Mouse (Mus musculus): ENCODE data around the gene Phldb1.

The Phldb1 gene

DNA sequence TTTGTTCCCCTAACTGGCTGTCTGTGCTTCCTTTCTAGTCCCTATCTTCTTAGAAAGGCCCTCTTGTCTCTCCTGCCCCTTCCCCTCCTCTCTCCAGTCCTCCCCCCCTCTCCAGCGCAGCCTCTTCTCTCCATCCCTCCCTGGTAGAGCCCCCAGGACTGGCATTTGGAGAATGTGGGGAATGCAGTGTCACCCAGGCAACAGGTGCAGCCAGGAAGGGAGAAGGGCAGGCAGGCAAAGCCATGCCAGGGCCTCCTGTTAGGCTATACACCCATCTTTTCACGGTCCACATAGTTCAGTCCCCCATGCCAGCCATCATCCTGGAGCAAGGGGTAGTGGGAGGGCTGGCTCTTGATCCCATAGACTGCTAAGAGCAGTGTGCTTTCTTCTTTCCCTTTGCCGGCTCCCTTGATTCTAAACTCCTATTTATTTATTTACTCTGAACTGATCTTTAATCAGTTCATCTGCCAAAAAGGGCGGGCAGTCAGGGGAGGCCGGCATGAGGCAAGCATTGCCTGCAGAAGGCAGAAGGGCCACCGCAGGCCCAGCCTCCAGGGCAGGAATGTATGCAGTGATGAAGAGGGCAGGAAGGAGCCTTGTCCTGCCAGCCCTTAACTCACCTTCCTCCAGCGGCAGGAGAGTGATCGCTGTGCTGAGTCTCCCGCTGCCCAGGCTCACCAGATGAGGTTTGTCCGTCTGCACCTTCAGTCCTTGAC is 8.4 kb downstream of the Phldb1 start:
- DNase-seq = no peak

GRCm38 (mm10) chr9:44724665-44725064 is 10.3 kb downstream of the Phldb1 start:
- DNase-seq = no peak

- peak; percentile 54 for DNase-seq
Observed at GRCm38 (mm10) chr9:44724223-44724622, 10.8 kb downstream of the Phldb1 start.

GRCm38 (mm10) chr9:44723521-44724041 is 11.4 kb downstream of the Phldb1 start:
- peak; percentile 36 for DNase-seq

- DNase-seq = peak; percentile 18
Observed at GRCm38 (mm10) chr9:44723008-44723407, 12.0 kb downstream of the Phldb1 start.

DNA sequence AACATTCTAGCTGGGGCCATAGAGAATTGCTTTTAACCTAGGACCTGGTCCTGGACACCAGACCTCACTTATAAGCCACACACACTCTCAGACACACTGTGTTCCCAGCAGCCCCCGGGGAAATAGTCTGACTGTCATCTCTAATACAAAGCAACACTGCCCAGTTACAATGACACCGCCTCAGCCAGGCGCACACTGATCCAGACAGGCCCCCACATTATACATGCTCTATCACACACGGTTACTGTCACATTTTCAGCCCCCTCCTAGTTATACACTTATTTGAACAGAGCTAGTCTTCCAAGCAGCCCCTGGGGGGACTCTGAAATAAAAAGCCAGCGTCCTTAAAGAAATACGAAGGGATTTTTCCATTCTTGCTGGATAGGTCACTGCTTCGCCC is 12.4 kb downstream of the Phldb1 start:
- DNase-seq = peak; percentile 36

DNA sequence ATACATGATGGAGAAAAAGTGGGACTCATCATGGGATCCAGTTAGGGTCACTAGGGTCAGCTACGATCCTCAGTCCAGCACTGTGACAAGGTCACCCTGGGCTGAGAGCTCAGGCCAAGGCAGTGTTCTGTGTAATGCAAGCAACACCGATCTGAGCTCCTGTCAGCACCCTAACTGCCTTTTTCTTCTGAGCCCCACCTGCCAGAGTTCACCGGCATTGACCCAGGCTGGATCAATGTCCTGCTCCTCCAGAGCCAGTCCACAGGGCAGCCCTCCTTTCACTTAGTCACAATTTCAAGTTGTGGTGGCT is 13.2 kb downstream of the Phldb1 start:
- no peak for DNase-seq

GRCm38 (mm10) chr9:44721154-44721876 is 13.7 kb downstream of the Phldb1 start:
- peak; percentile 95 for DNase-seq

DNA sequence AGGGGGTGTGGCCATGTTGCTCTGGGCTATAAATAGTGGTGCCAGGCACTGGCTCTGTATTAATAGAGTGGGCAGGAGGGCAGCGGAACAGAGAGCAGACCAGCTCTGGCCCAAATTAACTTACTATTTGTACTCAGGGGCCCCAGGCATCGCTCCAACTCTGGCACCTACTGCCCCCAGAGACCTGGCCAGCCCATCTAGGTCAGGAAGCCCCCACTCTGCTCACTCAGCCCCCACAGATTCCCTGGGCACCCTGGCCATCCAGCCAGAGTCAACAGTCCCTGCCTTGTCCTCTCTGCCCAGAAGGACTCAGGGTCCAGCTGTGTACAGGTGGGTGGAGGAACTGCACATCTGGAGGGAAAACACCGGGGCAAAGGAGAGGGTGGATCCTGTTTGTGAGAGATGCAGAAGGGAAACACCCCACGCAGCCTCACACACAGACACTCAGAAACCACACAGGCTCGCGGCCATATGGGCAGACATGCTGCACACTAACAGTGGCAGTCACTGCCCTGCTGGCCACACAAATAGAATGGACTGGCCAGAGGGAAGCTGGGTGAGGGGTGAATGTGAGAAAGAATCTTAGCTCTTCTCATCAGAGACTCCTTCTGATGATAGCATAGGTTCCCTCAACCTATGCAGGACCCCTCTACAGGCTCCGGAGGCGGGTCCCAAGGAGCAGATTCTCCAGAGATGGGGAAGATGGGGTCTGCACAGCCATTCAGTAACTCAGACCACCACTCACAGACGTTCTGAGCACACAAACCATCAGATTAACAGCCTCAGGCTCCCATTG is 14.4 kb downstream of the Phldb1 start:
- DNase-seq = peak; percentile 80

- DNase-seq = no peak
Observed at GRCm38 (mm10) chr9:44719632-44720357, 15.2 kb downstream of the Phldb1 start.

- peak; percentile 78 for DNase-seq
Observed at GRCm38 (mm10) chr9:44718937-44719631, 15.9 kb downstream of the Phldb1 start.

DNA sequence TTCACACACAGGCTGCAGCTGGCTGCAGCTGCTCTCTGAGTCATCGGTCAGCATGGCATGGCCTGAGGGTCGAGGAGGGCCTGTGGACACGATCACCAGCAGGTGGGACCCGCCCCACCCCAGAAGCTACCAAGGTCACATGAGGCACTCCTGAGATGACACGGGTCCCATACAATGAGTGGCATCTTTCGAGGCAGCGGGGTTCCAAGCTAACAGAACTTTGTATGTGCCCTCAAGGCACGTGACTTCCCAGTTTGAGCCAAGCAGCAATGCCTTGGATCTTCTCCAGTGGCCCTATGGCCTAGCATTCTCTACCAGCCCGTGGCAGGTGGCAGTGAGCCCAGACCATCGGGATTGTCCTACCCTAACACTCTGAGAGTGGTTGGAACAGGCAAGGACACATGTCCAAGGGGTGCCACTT is 17.2 kb downstream of the Phldb1 start:
- DNase-seq = peak; percentile 95

- no peak for DNase-seq
Observed at GRCm38 (mm10) chr9:44716997-44717821, 17.8 kb downstream of the Phldb1 start.

GRCm38 (mm10) chr9:44715705-44716362 is 19.2 kb downstream of the Phldb1 start:
- DNase-seq = peak; percentile 46

- peak; percentile 78 for DNase-seq
Observed at GRCm38 (mm10) chr9:44715109-44715508, 19.9 kb downstream of the Phldb1 start.

DNA sequence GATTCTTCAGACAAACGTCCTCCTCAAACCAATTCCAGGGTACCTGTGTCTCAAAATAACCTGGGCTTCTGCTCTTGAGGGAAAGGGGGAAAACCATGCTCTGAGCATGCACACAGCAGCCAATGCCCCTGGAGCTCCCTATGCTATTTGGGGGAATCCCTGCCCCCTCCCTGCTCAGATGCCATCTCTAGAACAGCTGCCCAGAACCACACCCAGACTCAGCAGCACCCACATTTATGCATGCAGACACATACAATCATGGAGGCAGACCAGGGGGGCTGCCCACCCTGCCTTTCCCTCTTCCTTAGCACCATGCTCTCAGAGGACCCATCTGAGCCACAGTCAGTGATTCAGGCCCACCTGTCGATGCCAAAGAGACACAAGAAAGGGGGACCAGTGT is 21.4 kb downstream of the Phldb1 start:
- DNase-seq = peak; percentile 39

GRCm38 (mm10) chr9:44713080-44713479 is 21.9 kb downstream of the Phldb1 start:
- peak; percentile 42 for DNase-seq

- no peak for DNase-seq
Observed at GRCm38 (mm10) chr9:44711602-44712001, 23.4 kb downstream of the Phldb1 start.

GRCm38 (mm10) chr9:44710213-44710612 is 24.8 kb downstream of the Phldb1 start:
- DNase-seq = no peak

DNA sequence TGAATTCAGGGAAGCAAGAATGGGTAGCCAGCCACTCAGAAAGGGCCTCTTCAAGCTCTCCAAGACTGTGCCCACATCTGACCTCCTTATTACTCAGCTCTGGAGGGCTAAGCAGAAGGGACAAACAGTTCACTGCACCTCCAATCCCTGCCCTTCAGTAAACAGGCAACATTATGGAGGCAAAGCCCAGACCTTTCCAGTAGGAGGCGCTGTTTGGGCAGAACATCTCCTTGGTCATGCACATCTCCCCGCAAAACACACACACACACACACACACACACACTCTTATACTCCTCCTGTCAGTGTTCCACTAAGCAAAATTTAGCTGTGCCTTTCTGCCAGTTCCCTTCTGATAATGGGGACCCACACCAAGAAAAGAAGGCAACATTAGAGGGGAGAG is 25.4 kb downstream of the Phldb1 start:
- DNase-seq = no peak

DNA sequence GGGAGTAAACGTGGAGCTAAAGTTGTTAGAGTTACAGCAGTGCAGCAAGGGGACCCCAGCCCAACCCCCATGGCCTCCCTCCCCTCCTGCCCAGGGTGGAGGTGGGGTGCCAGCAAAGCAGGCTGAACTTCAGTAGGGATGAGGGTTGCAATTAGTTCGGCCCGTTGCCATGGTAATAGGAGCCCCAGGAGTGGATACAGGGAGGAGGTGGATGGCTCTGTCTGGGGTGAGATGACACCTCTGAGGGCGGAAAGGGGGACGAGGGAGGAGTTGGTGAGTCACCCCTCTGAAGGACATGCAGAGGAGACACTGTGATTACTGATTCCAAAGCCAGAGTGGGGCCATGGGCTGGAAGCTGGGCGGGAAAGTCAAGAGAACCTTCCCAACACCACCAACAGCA is 26.1 kb downstream of the Phldb1 start:
- DNase-seq = no peak
